26 mouse cellular contexts compared by ENCODE assay signal in genomic region chr2:133400963-133401362, GRCm38 (mm10).
DNase-seq lines count a peak whose midpoint lies in the region; ATAC-seq and TF ChIP-seq lines count a peak whose summit lies in the region.
"Had no signal": no experiment of that assay in that cellular context is flagged by ENCODE, and none has a peak within 500 bp of the region (broad histone marks: within the 10 kb centered on the region; RNA-seq: fewer than 3 reads in every experiment).

No protein-coding gene starts in this region.

- no peak for TF ChIP-seq CTCF in layer of hippocampus, adult 2 months (conservative IDR thresholded peaks at IDR 0.05)

- H3K27me3 ChIP-seq in forebrain, embryonic 11.5 days (ENCODE audit: control insufficient read depth, insufficient read depth, low read length): peaks cover 5% of the 10 kb centered on the region; the same call in 1 of the 2 replicates
- peaks cover 86% of the 10 kb centered on the region for H3K27me3 ChIP-seq in forebrain, embryonic 10.5 days (ENCODE audit: poor library complexity, severe bottlenecking)
- peaks cover 19% of the 10 kb centered on the region; the same call in 1 of the 2 replicates for H3K27me3 ChIP-seq in midbrain, embryonic 14.5 days (ENCODE audit: control insufficient read depth, insufficient read depth, low read length)
- peaks cover 15% of the 10 kb centered on the region; the same call in 1 of the 2 replicates for H3K27me3 ChIP-seq in midbrain, embryonic 16.5 days (ENCODE audit: control insufficient read depth, insufficient read depth, low read depth, low read length)
- no peaks in the 10 kb centered on the region for H3K27me3 ChIP-seq in forebrain, embryonic 14.5 days (replicated peaks; ENCODE audit: control insufficient read depth, insufficient read depth, low read length)
- H3K27me3 ChIP-seq: CH12.LX; embryonic facial prominence, embryonic 12.5 days; liver, embryonic 13.5 days; neural tube, embryonic 12.5 days had no signal

- H3K36me3 ChIP-seq in forebrain, embryonic 11.5 days (ENCODE audit: control insufficient read depth, insufficient read depth, low read length): no peaks in the 10 kb centered on the region
- no peaks in the 10 kb centered on the region for H3K36me3 ChIP-seq in forebrain, embryonic 10.5 days (replicated peaks)
- H3K36me3 ChIP-seq in midbrain, embryonic 14.5 days (ENCODE audit: control insufficient read depth, insufficient read depth, low read length): no peaks in the 10 kb centered on the region
- no peaks in the 10 kb centered on the region for H3K36me3 ChIP-seq in midbrain, embryonic 16.5 days (ENCODE audit: control insufficient read depth, insufficient read depth, low read length)
- H3K36me3 ChIP-seq in forebrain, embryonic 14.5 days (ENCODE audit: control insufficient read depth, insufficient read depth, low read length): no peaks in the 10 kb centered on the region
- H3K36me3 ChIP-seq: embryonic facial prominence, embryonic 12.5 days; G1E; liver, embryonic 13.5 days; neural tube, embryonic 12.5 days had no signal

- WGBS in forebrain, embryonic 11.5 days: 16% methylated on average over 3 of the region's 3 CpGs
- WGBS in forebrain, embryonic 10.5 days: 21% methylated on average over 3 of the region's 3 CpGs
- WGBS in midbrain, embryonic 14.5 days: 4% methylated on average over 3 of the region's 3 CpGs
- 11% methylated on average over 3 of the region's 3 CpGs for WGBS in midbrain, embryonic 16.5 days
- WGBS in forebrain, embryonic 14.5 days: 3% methylated on average over 3 of the region's 3 CpGs

- H3K4me1 ChIP-seq in forebrain, embryonic 11.5 days (replicated peaks; ENCODE audit: control insufficient read depth, insufficient read depth, low read length): no peaks in the 10 kb centered on the region
- H3K4me1 ChIP-seq in forebrain, embryonic 10.5 days: peaks cover 24% of the 10 kb centered on the region
- H3K4me1 ChIP-seq in midbrain, embryonic 14.5 days (ENCODE audit: control insufficient read depth, insufficient read depth, low read length): peaks cover 6% of the 10 kb centered on the region; the same call in 1 of the 2 replicates
- H3K4me1 ChIP-seq in midbrain, embryonic 16.5 days (ENCODE audit: control insufficient read depth, insufficient read depth, low read length): peaks cover 9% of the 10 kb centered on the region
- peaks cover 8% of the 10 kb centered on the region for H3K4me1 ChIP-seq in forebrain, embryonic 14.5 days (ENCODE audit: control insufficient read depth, insufficient read depth, low read length)
- H3K4me1 ChIP-seq: embryonic facial prominence, embryonic 12.5 days had no signal

- H3K4me3 ChIP-seq in forebrain, embryonic 11.5 days (ENCODE audit: low read depth, low read length): no peak overlapping the region
- no peak overlapping the region for H3K4me3 ChIP-seq in forebrain, embryonic 10.5 days
- no peak overlapping the region for H3K4me3 ChIP-seq in midbrain, embryonic 14.5 days (replicated peaks; ENCODE audit: low read depth, low read length)
- no peak overlapping the region for H3K4me3 ChIP-seq in midbrain, embryonic 16.5 days (ENCODE audit: low read depth, low read length)
- H3K4me3 ChIP-seq in forebrain, embryonic 14.5 days (ENCODE audit: low read depth, low read length): no peak overlapping the region
- H3K4me3 ChIP-seq in layer of hippocampus, adult 2 months: no peak overlapping the region
- H3K4me3 ChIP-seq: embryonic facial prominence, embryonic 12.5 days; liver, embryonic 13.5 days; neural tube, embryonic 12.5 days had no signal

- H3K27ac ChIP-seq in forebrain, embryonic 11.5 days (ENCODE audit: low read depth, low read length): no peak overlapping the region
- no peak overlapping the region for H3K27ac ChIP-seq in forebrain, embryonic 10.5 days
- no peak overlapping the region for H3K27ac ChIP-seq in midbrain, embryonic 14.5 days (replicated peaks; ENCODE audit: low read depth, low read length)
- no peak overlapping the region for H3K27ac ChIP-seq in midbrain, embryonic 16.5 days (ENCODE audit: low read length)
- H3K27ac ChIP-seq in forebrain, embryonic 14.5 days (ENCODE audit: low read depth, low read length): no peak overlapping the region
- H3K27ac ChIP-seq in layer of hippocampus, adult 2 months: no peak overlapping the region
- H3K27ac ChIP-seq: embryonic facial prominence, embryonic 12.5 days; liver, embryonic 13.5 days; neural tube, embryonic 12.5 days had no signal

- H3K9ac ChIP-seq in forebrain, embryonic 11.5 days (ENCODE audit: low read length): no peak overlapping the region
- H3K9ac ChIP-seq in midbrain, embryonic 14.5 days (replicated peaks; ENCODE audit: low read length): no peak overlapping the region
- no peak overlapping the region for H3K9ac ChIP-seq in midbrain, embryonic 16.5 days (ENCODE audit: low read depth, low read length)
- H3K9ac ChIP-seq in forebrain, embryonic 14.5 days (ENCODE audit: low read length): no peak overlapping the region
- H3K9ac ChIP-seq: embryonic facial prominence, embryonic 12.5 days; liver, embryonic 13.5 days; neural tube, embryonic 12.5 days had no signal

- H3K9me3 ChIP-seq in forebrain, embryonic 11.5 days (ENCODE audit: control insufficient read depth, low read length): no peaks in the 10 kb centered on the region
- H3K9me3 ChIP-seq in forebrain, embryonic 10.5 days: no peaks in the 10 kb centered on the region
- H3K9me3 ChIP-seq in midbrain, embryonic 14.5 days (ENCODE audit: control insufficient read depth, low read length): no peaks in the 10 kb centered on the region
- H3K9me3 ChIP-seq in midbrain, embryonic 16.5 days (replicated peaks; ENCODE audit: control insufficient read depth, low read length, poor library complexity, severe bottlenecking): no peaks in the 10 kb centered on the region
- H3K9me3 ChIP-seq in forebrain, embryonic 14.5 days (replicated peaks; ENCODE audit: control insufficient read depth, low read length): no peaks in the 10 kb centered on the region
- H3K9me3 ChIP-seq: embryonic facial prominence, embryonic 12.5 days; liver, embryonic 13.5 days; neural tube, embryonic 12.5 days had no signal

- no peak overlapping the region for H3K4me2 ChIP-seq in forebrain, embryonic 11.5 days (ENCODE audit: low read depth, low read length, severe bottlenecking)
- no peak overlapping the region for H3K4me2 ChIP-seq in midbrain, embryonic 14.5 days (ENCODE audit: low read length)
- no peak overlapping the region for H3K4me2 ChIP-seq in midbrain, embryonic 16.5 days (ENCODE audit: low read length)
- peak overlapping the region; percentile 23; the same call in 1 of the 2 replicates for H3K4me2 ChIP-seq in forebrain, embryonic 14.5 days (ENCODE audit: low read length)
- H3K4me2 ChIP-seq: embryonic facial prominence, embryonic 12.5 days; liver, embryonic 13.5 days; neural tube, embryonic 12.5 days had no signal

- ATAC-seq in forebrain, embryonic 11.5 days (replicated peaks; ENCODE audit: low FRiP score): peak; percentile 87
- ATAC-seq in midbrain, embryonic 14.5 days (ENCODE audit: low FRiP score, low TSS enrichment): no peak
- no peak for ATAC-seq in midbrain, embryonic 16.5 days
- peak; percentile 88 for ATAC-seq in forebrain, embryonic 14.5 days
- no peak for ATAC-seq in granulocyte monocyte progenitor cell, adult 5-6 weeks (replicated peaks; ENCODE audit: poor library complexity, severe bottlenecking)
- ATAC-seq: Patski had no signal

- no peak for DNase-seq in forebrain, embryonic 11.5 days (ENCODE audit: low spot score)
- DNase-seq in forebrain, embryonic 10.5 days (ENCODE audit: extremely low spot score, low spot score): no peak
- DNase-seq in midbrain, embryonic 14.5 days: peak; percentile 5
- DNase-seq in forebrain, embryonic 14.5 days (ENCODE audit: low spot score): peak; percentile 72
- peak; percentile 25 for DNase-seq in retina, embryonic 14.5 days (ENCODE audit: low spot score)
- no peak for DNase-seq in layer of hippocampus, adult 2 months (ENCODE audit: low spot score in 2 of 2)
- DNase-seq: adrenal gland, postnatal 36 days; cerebellum, adult 11-12 months; cerebellum, postnatal 25 days; gastrocnemius, postnatal 36 days; kidney, adult 11 months; kidney, postnatal 4 days; layer of hippocampus, adult 9-11 months; liver, embryonic 13.5 days; lung, adult 2 months; lung, postnatal 14 days; right cerebral cortex, adult 18-20 months; right cerebral cortex, postnatal 4 days; thymus, postnatal 36 days had no signal

Comparison
In these comparisons a context has a peak if more than half of its experiments do, and no peak if none do; other contexts are left out.
1. DNase-seq: peak in midbrain, embryonic 14.5 days (single experiment), forebrain, embryonic 14.5 days (single experiment) and retina, embryonic 14.5 days (single experiment); none in forebrain, embryonic 11.5 days (single experiment), forebrain, embryonic 10.5 days (single experiment) and layer of hippocampus, adult 2 months (0 of 2).
2. ATAC-seq: peak in forebrain, embryonic 11.5 days (single experiment) and forebrain, embryonic 14.5 days (single experiment); none in midbrain, embryonic 14.5 days (single experiment), midbrain, embryonic 16.5 days (single experiment) and granulocyte monocyte progenitor cell, adult 5-6 weeks (single experiment).